Mouse (Mus musculus): ENCODE data around the gene 1700025C18Rik. TPM values are rescaled to one million over a fixed set of nuclear protein-coding genes. Genes with fewer than 3 reads are reported as not detected.

Gene 1700025C18Rik
- total RNA-seq, 2 experiments from 2014 or later, result not detected

GRCm38 (mm10) chr2:165043090-165043636 lies 47.4 kb downstream of the 1700025C18Rik start:
- peak; percentile 65 for ATAC-seq (replicated peaks; ENCODE audit: poor library complexity)

GRCm38 (mm10) chr2:165042126-165042525 lies 48.4 kb downstream of the 1700025C18Rik start:
- ATAC-seq (replicated peaks; ENCODE audit: poor library complexity), result no peak

GRCm38 (mm10) chr2:165037415-165037814 lies 53.1 kb downstream of the 1700025C18Rik start:
- ATAC-seq (replicated peaks; ENCODE audit: poor library complexity), result no peak

GRCm38 (mm10) chr2:165035058-165035431 lies 55.5 kb downstream of the 1700025C18Rik start:
- no peak for ATAC-seq (replicated peaks; ENCODE audit: poor library complexity)

- peak; percentile 99 for ATAC-seq (replicated peaks; ENCODE audit: poor library complexity)
Measured at GRCm38 (mm10) chr2:165034131-165035057, 56.2 kb downstream of the 1700025C18Rik start, which contains the start of gene Ncoa5. Ncoa5 (minus strand) TSS chr2:165034867.

GRCm38 (mm10) chr2:165033306-165033705 lies 57.2 kb downstream of the 1700025C18Rik start:
- no peak for ATAC-seq (replicated peaks; ENCODE audit: poor library complexity)

- ATAC-seq (replicated peaks; ENCODE audit: poor library complexity), result no peak
Measured at GRCm38 (mm10) chr2:165032533-165032932, 58.0 kb downstream of the 1700025C18Rik start.

Other genes with a start within 250 kb of the 1700025C18Rik start
- 0.10 TPM in 1 of 2 replicates, not detected in the other for gene Pltp, start 233.0 kb downstream of the 1700025C18Rik start, total RNA-seq (2015)
- gene Pltp, start 233.0 kb downstream of the 1700025C18Rik start, total RNA-seq (2017), result not detected in 2 replicates
- gene Pcif1, start 211.4 kb downstream of the 1700025C18Rik start, total RNA-seq (2015), result 34.1 and 36.3 TPM in 2 replicates
- gene Pcif1, start 211.4 kb downstream of the 1700025C18Rik start, total RNA-seq (2017), result 21.7 and 40.4 TPM in 2 replicates
- 10.4 and 11.3 TPM in 2 replicates for gene Zfp335, start 179.0 kb downstream of the 1700025C18Rik start, total RNA-seq (2015)
- 6.8 and 8.2 TPM in 2 replicates for gene Zfp335, start 179.0 kb downstream of the 1700025C18Rik start, total RNA-seq (2017)
- gene Mmp9, start 150.0 kb downstream of the 1700025C18Rik start, total RNA-seq (2015), result 11.2 and 14.2 TPM in 2 replicates
- 5.7 and 11.8 TPM in 2 replicates for gene Mmp9, start 150.0 kb downstream of the 1700025C18Rik start, total RNA-seq (2017)
- 0.15 and 0.27 TPM in 2 replicates for gene Slc12a5, start 129.9 kb downstream of the 1700025C18Rik start, total RNA-seq (2015)
- 0.51 and 0.96 TPM in 2 replicates for gene Slc12a5, start 129.9 kb downstream of the 1700025C18Rik start, total RNA-seq (2017)
- gene Ncoa5, start 55.9 kb downstream of the 1700025C18Rik start, total RNA-seq (2015), result 17.0 and 19.8 TPM in 2 replicates
- 31.2 and 40.9 TPM in 2 replicates for gene Ncoa5, start 55.9 kb downstream of the 1700025C18Rik start, total RNA-seq (2017)
- 0.84 TPM in 1 of 2 replicates, not detected in the other for gene Cd40, start 35.1 kb downstream of the 1700025C18Rik start, total RNA-seq (2015)
- 0.92 TPM in 1 of 2 replicates, not detected in the other for gene Cd40, start 35.1 kb downstream of the 1700025C18Rik start, total RNA-seq (2017)
- gene Cdh22, start 144.1 kb upstream of the 1700025C18Rik start, total RNA-seq (2015), result not detected in 2 replicates
- gene Cdh22, start 144.1 kb upstream of the 1700025C18Rik start, total RNA-seq (2017), result not detected in 2 replicates
- 45.9 and 57.3 TPM in 2 replicates for gene Slc35c2, start 197.1 kb upstream of the 1700025C18Rik start, total RNA-seq (2015)
- 64.5 and 76.7 TPM in 2 replicates for gene Slc35c2, start 197.1 kb upstream of the 1700025C18Rik start, total RNA-seq (2017)
- gene Elmo2, start 235.7 kb upstream of the 1700025C18Rik start, total RNA-seq (2015), result 45.9 and 49.3 TPM in 2 replicates
- gene Elmo2, start 235.7 kb upstream of the 1700025C18Rik start, total RNA-seq (2017), result 30.6 and 32.2 TPM in 2 replicates